Comparison of ENCODE assay signal across 11 mouse cellular contexts in the genomic region with DNA sequence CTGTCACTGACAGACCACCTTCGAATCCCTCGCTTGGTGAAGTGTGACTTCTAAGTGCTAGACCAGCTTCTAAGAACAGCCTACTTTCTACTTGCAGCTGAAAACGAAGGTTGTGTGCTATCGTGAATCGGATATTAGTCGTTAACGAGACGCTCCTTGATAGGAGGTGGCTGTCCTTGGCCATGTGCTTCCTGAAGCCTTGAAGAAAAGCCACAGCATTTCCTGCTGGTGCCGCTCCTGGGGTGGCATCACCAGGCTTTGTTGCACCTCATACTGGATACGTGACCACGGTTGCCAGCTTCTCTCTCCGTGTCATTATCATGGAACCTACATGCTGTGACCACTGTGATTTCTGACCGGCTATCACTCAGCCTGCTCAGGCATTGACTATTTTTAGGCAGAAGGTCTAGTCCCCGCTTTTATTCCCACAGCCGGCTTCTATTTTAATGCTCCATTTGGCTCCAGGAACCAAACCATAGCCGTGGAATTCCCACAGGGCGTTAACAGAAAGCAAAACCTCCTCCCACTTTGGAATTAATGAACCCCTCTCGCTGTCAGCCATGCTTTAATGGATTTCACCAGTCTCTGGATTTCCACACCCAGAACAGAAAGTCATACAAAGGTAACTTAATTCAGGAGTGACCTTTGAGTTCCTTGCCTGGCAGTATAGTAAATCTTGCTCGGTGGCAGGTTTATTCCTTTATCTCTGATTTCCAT.
A peak's percentile ranks its signal among the peaks of the same experiment; 100 is the strongest.
DNase-seq lines count a peak whose midpoint lies in the region; ATAC-seq and TF ChIP-seq lines count a peak whose summit lies in the region.
"Had no signal": no experiment of that assay in that cellular context is flagged by ENCODE, and none has a peak within 500 bp of the region (broad histone marks: within the 10 kb centered on the region; RNA-seq: fewer than 3 reads in every experiment).

No protein-coding gene starts in this region.

- no peaks in the 10 kb centered on the region for H3K27me3 ChIP-seq in heart, adult 2 months (ENCODE audit: control insufficient read depth, insufficient read depth, low read length)
- H3K27me3 ChIP-seq in heart, embryonic 10.5 days (ENCODE audit: insufficient read depth, poor library complexity, severe bottlenecking): no peaks in the 10 kb centered on the region
- no peaks in the 10 kb centered on the region for H3K27me3 ChIP-seq in intestine, embryonic 16.5 days (replicated peaks; ENCODE audit: control insufficient read depth, insufficient read depth, low read length)
- no peaks in the 10 kb centered on the region for H3K27me3 ChIP-seq in forebrain, embryonic 14.5 days (replicated peaks; ENCODE audit: control insufficient read depth, insufficient read depth, low read length)
- H3K27me3 ChIP-seq: CH12.LX; embryonic facial prominence, embryonic 15.5 days had no signal

- ATAC-seq in intestine, embryonic 16.5 days: peak; percentile 89
- no peak for ATAC-seq in forebrain, embryonic 14.5 days
- ATAC-seq: midbrain, embryonic 13.5 days had no signal

- H3K79me2 ChIP-seq in heart, adult 2 months (replicated peaks; ENCODE audit: control insufficient read depth, insufficient read depth, low read length): no peaks in the 10 kb centered on the region

- TF ChIP-seq POLR2A in heart, adult 2 months (IDR thresholded peaks at IDR 0.05; ENCODE audit: insufficient read depth, low read depth, low read length): no peak

- H3K4me2 ChIP-seq in intestine, embryonic 16.5 days (ENCODE audit: low read depth, low read length): peak overlapping the region; percentile 16; the same call in 1 of the 2 replicates
- H3K4me2 ChIP-seq in forebrain, embryonic 14.5 days (ENCODE audit: low read length): no peak overlapping the region
- H3K4me2 ChIP-seq: embryonic facial prominence, embryonic 15.5 days; midbrain, embryonic 13.5 days had no signal

- no peaks in the 10 kb centered on the region for H3K9me3 ChIP-seq in heart, embryonic 10.5 days
- H3K9me3 ChIP-seq in intestine, embryonic 16.5 days (ENCODE audit: control insufficient read depth, low read length): no peaks in the 10 kb centered on the region
- H3K9me3 ChIP-seq in forebrain, embryonic 14.5 days (replicated peaks; ENCODE audit: control insufficient read depth, low read length): no peaks in the 10 kb centered on the region
- H3K9me3 ChIP-seq: embryonic facial prominence, embryonic 15.5 days; midbrain, embryonic 13.5 days had no signal

- H3K4me3 ChIP-seq in heart, adult 2 months: peak overlapping the region; percentile 11; the same call in 1 of the 2 replicates
- H3K4me3 ChIP-seq in heart, embryonic 10.5 days: no peak overlapping the region
- no peak overlapping the region for H3K4me3 ChIP-seq in intestine, embryonic 16.5 days (ENCODE audit: low read length)
- H3K4me3 ChIP-seq in forebrain, embryonic 14.5 days (ENCODE audit: low read depth, low read length): no peak overlapping the region
- H3K4me3 ChIP-seq: embryonic facial prominence, embryonic 15.5 days; midbrain, embryonic 13.5 days had no signal

- H3K9ac ChIP-seq in heart, adult 2 months (ENCODE audit: low read depth, low read length): 0 out of 2 replicates have a peak overlapping the region, but pooled peaks have one; percentile 4
- H3K9ac ChIP-seq in intestine, embryonic 16.5 days (ENCODE audit: low read depth, low read length): no peak overlapping the region
- no peak overlapping the region for H3K9ac ChIP-seq in forebrain, embryonic 14.5 days (ENCODE audit: low read length)
- H3K9ac ChIP-seq: embryonic facial prominence, embryonic 15.5 days; midbrain, embryonic 13.5 days had no signal

- WGBS in heart, adult 2 months: 41% methylated on average over 19 of the region's 19 CpGs
- WGBS in heart, embryonic 10.5 days: 56% methylated on average over 19 of the region's 19 CpGs
- 63% methylated on average over 19 of the region's 19 CpGs for WGBS in intestine, embryonic 16.5 days
- 55% methylated on average over 19 of the region's 19 CpGs for WGBS in forebrain, embryonic 14.5 days

- peak in 1 of 2 experiments; percentile 20 for DNase-seq in heart, adult 2 months
- no peak for DNase-seq in heart, postnatal 25 days (ENCODE audit: low spot score)
- DNase-seq in T-cell, adult 2 months (ENCODE audit: low spot score): peak; percentile 1
- no peak for DNase-seq in heart, embryonic 10.5 days (ENCODE audit: low spot score)
- DNase-seq in urinary bladder, postnatal 25 days (ENCODE audit: low spot score): no peak
- no peak for DNase-seq in spleen, postnatal 10 days (ENCODE audit: low spot score in 2 of 2)
- DNase-seq in forebrain, embryonic 14.5 days (ENCODE audit: low spot score): no peak

- no peak for TF ChIP-seq CTCF in heart, adult 2 months (IDR thresholded peaks at IDR 0.05)

- intact Hi-C loops in heart, adult 2 months (cut with DNase I): no loop called here
- intact Hi-C loops in heart, postnatal 25 days (cut with DNase I): loop anchor here (10.0 kb wide), 1 partner anchor 319 kb away; no protein-coding TSS in a partner anchor

- TF ChIP-seq EP300 in heart, adult 2 months (IDR thresholded peaks at IDR 0.05; ENCODE audit: insufficient read depth, low read depth, low read length): no peak

- H3K27ac ChIP-seq in heart, adult 2 months: peak overlapping the region; percentile 81
- peak overlapping the region; percentile 56 for H3K27ac ChIP-seq in heart, embryonic 10.5 days
- peak overlapping the region; percentile 51 for H3K27ac ChIP-seq in intestine, embryonic 16.5 days (ENCODE audit: low read length)
- no peak overlapping the region for H3K27ac ChIP-seq in forebrain, embryonic 14.5 days (ENCODE audit: low read depth, low read length)
- H3K27ac ChIP-seq: embryonic facial prominence, embryonic 15.5 days; midbrain, embryonic 13.5 days had no signal

- H3K36me3 ChIP-seq in heart, adult 2 months (ENCODE audit: control insufficient read depth, insufficient read depth, low read length): no peaks in the 10 kb centered on the region
- no peaks in the 10 kb centered on the region for H3K36me3 ChIP-seq in heart, embryonic 10.5 days
- H3K36me3 ChIP-seq in intestine, embryonic 16.5 days (ENCODE audit: control insufficient read depth, insufficient read depth, low read length): no peaks in the 10 kb centered on the region
- H3K36me3 ChIP-seq in forebrain, embryonic 14.5 days (ENCODE audit: control insufficient read depth, insufficient read depth, low read length): no peaks in the 10 kb centered on the region
- H3K36me3 ChIP-seq: embryonic facial prominence, embryonic 15.5 days; midbrain, embryonic 13.5 days had no signal

- peaks cover 3% of the 10 kb centered on the region for H3K4me1 ChIP-seq in heart, adult 2 months (ENCODE audit: control insufficient read depth, insufficient read depth, low read length)
- H3K4me1 ChIP-seq in heart, embryonic 10.5 days: peaks cover 22% of the 10 kb centered on the region
- peaks cover 8% of the 10 kb centered on the region for H3K4me1 ChIP-seq in intestine, embryonic 16.5 days (ENCODE audit: control insufficient read depth, insufficient read depth, low read length)
- H3K4me1 ChIP-seq in forebrain, embryonic 14.5 days (ENCODE audit: control insufficient read depth, insufficient read depth, low read length): no peaks in the 10 kb centered on the region
